Mouse (Mus musculus) gonadal fat pad, adult 2 months (tissue): ENCODE data around the gene Gm39566. TPM values are rescaled to one million over a fixed set of nuclear protein-coding genes. Genes with fewer than 3 reads are reported as not detected.

Source experiments
- DNase-seq: peaks from one replicate; pipeline ENCODE4 v3.0.0-alpha.2; 2012; ENCODE audit warnings: low read depth
- polyA plus RNA-seq: library from polyadenylated mRNA; depleted of rRNA; stranded (reverse); fragments of >200 nt; gene quantifications from 2 replicates; pipeline ENCODE4 v1.2.3, GENCODE M21; 2012; rRNA removed

Gm39566 gene
- polyA plus RNA-seq, 1 experiment: 0.18 TPM

GRCm38 (mm10) chr11:69761868-69762267, 53.2 kb downstream of the Gm39566 start, which contains the start of gene Slc35g3:
TSS of gene Slc35g3 (minus strand) at chr11:69761968.
- DNase-seq: no peak

Other genes with a start within 250 kb of the Gm39566 start
- 13.1 and 14.9 TPM in 2 replicates for gene Wrap53, start 235.0 kb downstream of the Gm39566 start, polyA plus RNA-seq
- 58.2 and 62.0 TPM in 2 replicates for gene Trp53, start 234.9 kb downstream of the Gm39566 start, polyA plus RNA-seq
- gene Atp1b2, start 209.4 kb downstream of the Gm39566 start, polyA plus RNA-seq: 12.5 and 18.1 TPM in 2 replicates
- gene Shbg, start 197.4 kb downstream of the Gm39566 start, polyA plus RNA-seq: not detected in 2 replicates
- 10.3 and 11.2 TPM in 2 replicates for gene Sat2, start 193.3 kb downstream of the Gm39566 start, polyA plus RNA-seq
- gene Fxr2, start 182.3 kb downstream of the Gm39566 start, polyA plus RNA-seq: 69.7 and 80.8 TPM in 2 replicates
- 1.9 and 2.4 TPM in 2 replicates for gene Sox15, start 160.0 kb downstream of the Gm39566 start, polyA plus RNA-seq
- gene Mpdu1, start 152.7 kb downstream of the Gm39566 start, polyA plus RNA-seq: 118 and 159 TPM in 2 replicates
- gene Cd68, start 149.1 kb downstream of the Gm39566 start, polyA plus RNA-seq: 31.8 and 35.9 TPM in 2 replicates
- 311 and 352 TPM in 2 replicates for gene Eif4a1, start 142.9 kb downstream of the Gm39566 start, polyA plus RNA-seq
- gene Senp3, start 133.2 kb downstream of the Gm39566 start, polyA plus RNA-seq: 58.7 and 72.4 TPM in 2 replicates
- gene Tnfsf13, start 129.5 kb downstream of the Gm39566 start, polyA plus RNA-seq: 4.6 and 4.7 TPM in 2 replicates
- gene Tnfsf12, start 119.4 kb downstream of the Gm39566 start, polyA plus RNA-seq: 21.3 and 27.6 TPM in 2 replicates
- gene Tnfsfm13, start 119.2 kb downstream of the Gm39566 start, polyA plus RNA-seq: 4.2 and 4.9 TPM in 2 replicates
- gene Polr2a, start 56.7 kb downstream of the Gm39566 start, polyA plus RNA-seq: 18.5 and 48.2 TPM in 2 replicates
- 0.22 and 0.51 TPM in 2 replicates for gene Slc35g3, start 53.3 kb downstream of the Gm39566 start, polyA plus RNA-seq
- gene Zbtb4, start 49.4 kb downstream of the Gm39566 start, polyA plus RNA-seq: 30.6 and 32.9 TPM in 2 replicates
- 15.3 and 18.3 TPM in 2 replicates for gene Chrnb1, start 19.4 kb downstream of the Gm39566 start, polyA plus RNA-seq
- gene Fgf11, start 13.4 kb downstream of the Gm39566 start, polyA plus RNA-seq: 6.9 and 7.7 TPM in 2 replicates
- 12.9 and 20.5 TPM in 2 replicates for gene Tmem102, start 9.7 kb downstream of the Gm39566 start, polyA plus RNA-seq
- gene Spem2, start 3.2 kb upstream of the Gm39566 start, polyA plus RNA-seq: 6.8 and 9.8 TPM in 2 replicates
- 11.3 and 16.5 TPM in 2 replicates for gene Spem1, start 6.9 kb upstream of the Gm39566 start, polyA plus RNA-seq
- 19.0 and 23.8 TPM in 2 replicates for gene Nlgn2, start 22.5 kb upstream of the Gm39566 start, polyA plus RNA-seq
- gene Tmem256, start 23.2 kb upstream of the Gm39566 start, polyA plus RNA-seq: 179 and 279 TPM in 2 replicates
- gene Plscr3, start 31.1 kb upstream of the Gm39566 start, polyA plus RNA-seq: 60.4 and 66.9 TPM in 2 replicates
- gene Tnk1, start 43.4 kb upstream of the Gm39566 start, polyA plus RNA-seq: 26.0 and 32.5 TPM in 2 replicates
- not detected in 2 replicates for gene Tmem95, start 62.7 kb upstream of the Gm39566 start, polyA plus RNA-seq
- 9.0 and 10.0 TPM in 2 replicates for gene Kctd11, start 66.1 kb upstream of the Gm39566 start, polyA plus RNA-seq
- gene Acap1, start 80.2 kb upstream of the Gm39566 start, polyA plus RNA-seq: 37.7 and 38.2 TPM in 2 replicates
- 5.4 and 5.9 TPM in 2 replicates for gene 2810408A11Rik, start 85.7 kb upstream of the Gm39566 start, polyA plus RNA-seq
- 42.3 and 45.0 TPM in 2 replicates for gene Neurl4, start 85.8 kb upstream of the Gm39566 start, polyA plus RNA-seq
- 56.9 and 61.2 TPM in 2 replicates for gene Gps2, start 98.6 kb upstream of the Gm39566 start, polyA plus RNA-seq
- gene Eif5a, start 106.7 kb upstream of the Gm39566 start, polyA plus RNA-seq: 457 and 520 TPM in 2 replicates
- gene Ybx2, start 120.5 kb upstream of the Gm39566 start, polyA plus RNA-seq: 19.2 and 37.4 TPM in 2 replicates
- 121 and 139 TPM in 2 replicates for gene Slc2a4, start 132.9 kb upstream of the Gm39566 start, polyA plus RNA-seq
- gene Cldn7, start 149.5 kb upstream of the Gm39566 start, polyA plus RNA-seq: 88.4 and 172 TPM in 2 replicates
- gene Ctdnep1, start 165.9 kb upstream of the Gm39566 start, polyA plus RNA-seq: 94.3 and 108 TPM in 2 replicates
- 60.1 and 80.3 TPM in 2 replicates for gene Elp5, start 167.2 kb upstream of the Gm39566 start, polyA plus RNA-seq
- gene Gabarap, start 175.8 kb upstream of the Gm39566 start, polyA plus RNA-seq: 568 and 793 TPM in 2 replicates
- gene Phf23, start 180.5 kb upstream of the Gm39566 start, polyA plus RNA-seq: 22.8 and 23.2 TPM in 2 replicates
- gene Dvl2, start 185.3 kb upstream of the Gm39566 start, polyA plus RNA-seq: 13.7 and 19.1 TPM in 2 replicates
- gene Acadvl, start 200.1 kb upstream of the Gm39566 start, polyA plus RNA-seq: 79.9 and 96.2 TPM in 2 replicates
- 12.8 and 16.6 TPM in 2 replicates for gene Dlg4, start 201.6 kb upstream of the Gm39566 start, polyA plus RNA-seq
- gene Asgr1, start 238.8 kb upstream of the Gm39566 start, polyA plus RNA-seq: 0.08 and 0.72 TPM in 2 replicates